Mouse (Mus musculus) kidney, adult 2 months (tissue): Measurements from ENCODE around the gene Ugt1a2.

Experiments used
- CTCF ChIP-seq: fragments of 200-500 bp; conservative IDR thresholded peaks from 2 replicates; pipeline ENCODE4 v1.5.1; 2011; ENCODE audit warnings: low read depth, mild to moderate bottlenecking, control low read depth, low read length, moderate library complexity, mixed read lengths; ENCODE audit not compliant: insufficient read depth, insufficient read length
- POLR2A ChIP-seq: fragments of 200-500 bp; IDR thresholded peaks from one replicate; pipeline ENCODE4 v1.6.1; 2011; ENCODE audit warnings: low read depth, low read length, control low read depth

- no peak for TF ChIP-seq CTCF
- no peak for TF ChIP-seq POLR2A
These were observed 16.1 kb downstream of the Ugt1a2 start for GRCm38 (mm10) chr1:88216551-88216950.
